Mouse (Mus musculus) urinary bladder, postnatal 0 days (tissue): Measurements from ENCODE around the gene Meox1. TPM values are rescaled to one million over a fixed set of nuclear protein-coding genes. Genes with fewer than 3 reads are reported as not detected.

Experiments
- polyA plus RNA-seq: library from polyadenylated mRNA; unstranded; fragments of >200 nt; fragmentation: Nextera tagmentation; extraction: Ambion mirVana; gene quantifications from 2 replicates; pipeline ENCODE4 v1.2.1, GENCODE M21; 2015

Gene Meox1
- polyA plus RNA-seq, result 2.7 and 2.9 TPM in 2 replicates

DNA sequence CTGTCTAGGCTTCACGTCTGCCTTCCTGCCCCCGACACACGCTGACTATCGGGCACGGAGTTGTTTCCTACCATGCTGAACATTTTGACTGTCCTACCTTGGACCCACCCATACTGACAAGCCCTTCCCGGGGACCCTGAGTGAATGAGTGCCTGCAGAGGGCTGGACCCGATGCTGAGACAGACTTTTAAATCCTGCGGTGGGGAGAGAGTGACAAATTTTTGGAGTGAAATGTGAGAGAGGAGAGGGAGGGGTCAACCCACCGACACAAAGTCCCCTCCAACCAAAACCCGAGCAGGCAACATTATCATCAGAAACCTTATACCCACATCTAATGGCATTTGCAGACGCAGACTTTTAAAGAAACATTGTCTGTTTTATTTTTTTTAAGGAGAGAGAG, at the start of gene Meox1:
Gene Meox1 (minus strand): TSS at position 171 of the 400 bp plus-strand sequence.

Other genes with a start within 250 kb of the Meox1 start
- gene Arl4d, start 228.8 kb downstream of the Meox1 start, polyA plus RNA-seq, result 31.7 and 40.2 TPM in 2 replicates
- gene Dhx8, start 161.5 kb downstream of the Meox1 start, polyA plus RNA-seq, result 14.3 and 15.7 TPM in 2 replicates
- gene Etv4, start 109.0 kb downstream of the Meox1 start, polyA plus RNA-seq, result 0.33 and 0.63 TPM in 2 replicates
- gene Sost, start 72.6 kb upstream of the Meox1 start, polyA plus RNA-seq, result not detected in 2 replicates
- gene Cfap97d1, start 89.9 kb upstream of the Meox1 start, polyA plus RNA-seq, result not detected in 2 replicates
- gene Dusp3, start 92.6 kb upstream of the Meox1 start, polyA plus RNA-seq, result 38.7 and 42.9 TPM in 2 replicates
- 0.78 and 1.0 TPM in 2 replicates for gene Mpp3, start 134.1 kb upstream of the Meox1 start, polyA plus RNA-seq
- gene Cd300lg, start 147.1 kb upstream of the Meox1 start, polyA plus RNA-seq, result 1.5 and 1.9 TPM in 2 replicates
- 2.7 and 3.5 TPM in 2 replicates for gene Mpp2, start 194.1 kb upstream of the Meox1 start, polyA plus RNA-seq
- not detected in 2 replicates for gene Ppy, start 206.9 kb upstream of the Meox1 start, polyA plus RNA-seq
- not detected in 2 replicates for gene Pyy, start 213.5 kb upstream of the Meox1 start, polyA plus RNA-seq